Mouse (Mus musculus) MN1 (cell line): ENCODE measurements around the gene Tnrc6c.
A peak's percentile ranks its signal among the peaks of the same experiment; 100 is the strongest.
"Not testable (repeated sequence)": the region's sequence is repeated elsewhere in the genome, so short reads cannot be mapped to it uniquely, and the experiment has no call there.

Source experiments
- DNase-seq: peaks from one replicate; pipeline ENCODE4 v3.0.0-alpha.2; 2016; ENCODE audit warnings: low spot score

The Tnrc6c gene

DNA sequence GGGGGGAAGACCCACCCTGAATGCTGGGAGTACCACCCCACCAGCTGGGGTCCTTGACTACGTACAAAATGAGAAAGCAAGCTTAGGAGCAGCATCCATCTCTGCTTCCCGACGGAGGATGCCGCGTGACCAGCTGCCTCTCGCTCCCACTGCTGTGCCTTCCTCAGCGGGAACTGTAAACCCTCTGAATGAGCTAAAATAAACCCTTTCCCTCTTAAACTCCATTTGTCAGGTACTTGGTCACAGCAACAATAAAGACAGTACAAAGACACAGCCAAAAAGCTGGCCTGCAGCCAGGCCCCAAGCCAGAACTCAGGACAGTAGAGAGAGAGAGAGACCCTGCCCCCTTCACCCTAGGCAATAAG, 115.6 kb downstream of the Tnrc6c start:
- no peak for DNase-seq

DNA sequence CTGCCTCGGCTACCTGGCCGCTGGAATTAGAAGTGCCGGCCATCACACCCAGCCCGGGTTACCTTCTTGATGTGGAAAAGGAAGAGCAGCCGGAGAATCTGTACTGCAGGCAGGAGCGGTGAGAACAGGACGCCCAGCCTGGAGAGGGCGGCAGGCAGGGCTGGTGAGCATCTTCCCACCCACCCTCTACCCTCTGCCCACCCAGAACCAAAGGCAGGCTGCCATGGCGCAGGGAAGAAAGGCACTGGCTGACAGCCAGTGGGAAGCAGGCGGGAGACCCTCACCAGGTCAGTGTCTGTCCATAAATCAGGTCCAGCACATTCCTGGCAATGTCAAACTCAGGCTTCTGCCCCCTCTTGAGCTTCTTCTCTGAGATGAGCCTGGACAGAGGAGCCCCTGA, 116.3 kb downstream of the Tnrc6c start:
- no peak for DNase-seq

DNA sequence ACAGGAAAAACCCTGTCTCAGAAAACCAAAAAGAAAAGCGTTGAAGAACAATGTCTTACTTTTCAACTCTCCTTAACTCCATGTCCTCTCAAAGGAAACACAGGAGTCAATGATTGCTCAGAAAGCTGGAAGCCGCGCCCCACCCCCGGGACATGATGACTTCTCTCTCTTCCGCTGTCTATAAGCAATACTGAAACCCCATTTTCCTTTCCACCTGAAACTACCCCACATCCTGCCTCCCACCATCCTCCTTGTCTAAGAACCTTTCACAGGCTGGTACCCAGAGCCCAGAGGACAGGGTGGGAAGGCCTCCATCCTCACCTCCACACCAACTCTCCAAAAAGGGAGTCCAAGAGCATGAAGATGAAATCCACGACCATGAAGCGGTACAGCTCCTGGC, 118.3 kb downstream of the Tnrc6c start:
- DNase-seq = no peak

DNA sequence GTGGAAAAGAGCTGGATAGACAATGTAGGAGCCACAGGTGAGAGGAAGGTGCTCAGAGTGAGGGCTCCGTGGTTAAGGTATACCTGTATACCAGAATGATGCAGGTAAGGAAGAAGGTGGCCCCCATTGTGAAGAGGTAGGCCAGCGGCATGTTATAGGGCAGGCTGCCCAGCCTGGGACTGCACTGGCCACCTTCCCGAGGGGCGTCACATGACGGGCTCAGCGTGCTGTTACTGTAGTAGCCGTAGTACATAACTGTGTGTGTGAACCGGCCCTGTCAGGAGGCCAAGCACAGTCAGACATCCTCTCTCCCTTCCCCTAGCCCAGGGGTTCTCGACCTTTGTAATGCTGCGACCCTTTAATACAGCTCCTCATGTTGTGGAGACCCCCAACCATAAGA, 120.8 kb downstream of the Tnrc6c start:
- no peak for DNase-seq

DNA sequence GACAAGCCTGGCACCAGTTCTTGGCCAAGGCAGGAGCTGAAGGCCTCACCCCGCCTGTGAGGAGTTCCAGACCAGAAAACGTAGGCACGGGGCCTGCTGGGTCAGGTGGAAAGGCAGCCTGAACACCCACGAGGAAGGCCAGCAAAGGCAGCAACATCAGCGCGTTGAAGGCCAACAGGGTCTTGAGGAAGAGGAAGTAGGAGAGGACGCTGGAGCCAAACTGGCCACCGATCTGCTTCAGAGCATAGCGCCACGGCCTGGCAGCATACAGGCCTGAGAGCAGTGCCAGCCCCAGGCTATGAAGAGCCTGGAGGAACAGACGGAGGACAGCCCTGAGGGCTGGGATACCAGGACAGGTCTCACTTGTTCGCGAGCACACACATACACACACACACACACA, 121.5 kb downstream of the Tnrc6c start:
- no peak for DNase-seq

GRCm38 (mm10) chr11:117776085-117776792, 122.2 kb downstream of the Tnrc6c start:
- DNase-seq = no peak

GRCm38 (mm10) chr11:117777111-117777510, 123.0 kb downstream of the Tnrc6c start:
- DNase-seq = no peak

DNA sequence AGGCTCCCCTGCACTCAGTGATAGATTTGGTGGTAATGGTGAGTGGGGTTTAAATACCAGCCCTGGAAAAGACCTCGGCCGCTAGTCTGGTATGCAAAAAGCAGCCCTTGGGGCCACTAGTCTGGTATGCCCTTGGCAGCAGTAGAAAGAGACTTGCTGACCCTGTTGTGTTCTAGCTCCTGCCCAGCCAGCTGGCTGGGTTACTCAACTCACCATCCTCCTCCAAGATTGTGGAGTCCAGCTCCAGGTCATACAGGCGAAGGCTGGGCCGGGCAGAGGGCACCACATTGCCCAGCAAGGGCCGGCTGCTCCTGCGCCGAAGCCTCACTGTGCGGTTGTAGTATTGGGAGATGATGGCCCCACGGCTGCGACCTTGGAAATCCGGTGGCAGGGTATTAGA, 123.9 kb downstream of the Tnrc6c start:
- DNase-seq = no peak

DNA sequence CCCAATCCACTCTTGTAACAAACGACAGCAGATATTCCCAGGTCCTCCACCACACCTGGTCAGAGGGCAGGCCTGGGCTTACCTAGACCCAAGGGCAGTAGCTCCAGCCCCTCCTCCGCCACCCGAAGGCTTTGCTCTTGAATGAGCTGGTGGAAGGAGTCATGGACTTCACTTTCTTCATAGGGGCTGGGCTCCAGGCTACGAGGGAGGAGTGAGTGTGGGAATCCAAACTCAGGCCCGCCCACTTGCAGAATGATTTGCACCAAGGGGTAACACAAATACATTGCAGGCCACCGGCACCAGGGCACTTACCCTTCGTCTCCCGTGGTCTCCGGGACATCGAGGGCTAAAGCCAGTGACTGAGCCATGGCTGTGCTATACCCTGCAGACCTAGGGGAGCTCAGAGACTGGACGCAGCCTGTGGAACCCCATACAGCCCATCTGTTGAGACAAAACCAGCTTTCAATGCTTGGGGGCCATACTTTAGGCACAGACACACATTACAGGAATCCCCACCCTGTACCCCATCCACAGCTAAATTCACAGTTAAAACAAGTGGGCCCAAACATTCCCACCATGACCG, 124.9 kb downstream of the Tnrc6c start:
- peak; percentile 52 for DNase-seq

GRCm38 (mm10) chr11:117779434-117780198, 125.5 kb downstream of the Tnrc6c start:
- peak; percentile 52 for DNase-seq

DNA sequence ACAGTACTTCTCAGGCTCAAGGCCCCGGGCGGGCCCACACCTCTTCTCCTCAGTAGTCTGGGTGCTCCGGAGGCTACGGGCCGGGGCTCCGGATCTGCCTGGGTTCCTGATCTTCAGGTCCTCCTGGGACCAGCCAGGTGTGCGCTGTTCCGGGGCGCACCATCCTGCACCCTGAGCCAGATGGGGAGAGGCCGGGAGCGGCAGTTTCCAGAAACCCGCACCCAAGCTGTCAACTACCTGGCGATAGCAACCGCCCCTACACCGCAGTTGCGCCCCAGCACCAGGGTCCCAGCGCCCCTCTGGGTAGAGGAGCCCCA, 126.1 kb downstream of the Tnrc6c start:
- DNase-seq = no peak

GRCm38 (mm10) chr11:117780582-117781111, 126.6 kb downstream of the Tnrc6c start:
- peak; percentile 95 for DNase-seq

- DNase-seq = peak; percentile 89
Measured at GRCm38 (mm10) chr11:117781199-117781821, 127.2 kb downstream of the Tnrc6c start.

GRCm38 (mm10) chr11:117781993-117782704, 128.1 kb downstream of the Tnrc6c start, which contains the start of the genes Tmc8 and Tmc6:
Gene Tmc8 (plus strand): TSS chr11:117782076.
Gene Tmc6 (minus strand): TSS chr11:117782198.
- DNase-seq = peak; percentile 41

- peak; percentile 18 for DNase-seq
Measured at GRCm38 (mm10) chr11:117782705-117783034, 128.6 kb downstream of the Tnrc6c start.

GRCm38 (mm10) chr11:117783089-117783488, 129.0 kb downstream of the Tnrc6c start:
- DNase-seq = peak; percentile 56

GRCm38 (mm10) chr11:117783683-117784309, 129.7 kb downstream of the Tnrc6c start:
- DNase-seq = peak; percentile 33

DNA sequence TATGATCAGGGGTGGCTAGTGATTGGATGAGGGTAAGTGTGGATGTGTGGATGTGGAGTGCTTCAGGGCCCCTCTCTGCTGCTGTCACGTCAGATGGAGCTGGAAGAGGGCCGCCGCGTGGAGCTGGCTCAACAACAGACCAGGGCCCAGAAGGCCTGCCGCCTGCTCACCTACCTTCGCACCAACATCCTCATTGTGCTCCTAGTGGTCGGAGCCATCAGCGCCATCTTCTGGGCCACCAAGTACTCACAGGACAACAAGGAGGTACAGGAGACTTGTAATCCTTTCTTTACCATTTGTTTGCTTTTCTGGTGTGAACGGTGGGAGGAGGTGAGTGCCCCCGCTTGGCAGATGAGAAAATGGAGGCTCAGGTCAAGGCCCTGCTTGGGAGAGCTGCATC, 132.2 kb downstream of the Tnrc6c start:
- DNase-seq = peak; percentile 41

DNA sequence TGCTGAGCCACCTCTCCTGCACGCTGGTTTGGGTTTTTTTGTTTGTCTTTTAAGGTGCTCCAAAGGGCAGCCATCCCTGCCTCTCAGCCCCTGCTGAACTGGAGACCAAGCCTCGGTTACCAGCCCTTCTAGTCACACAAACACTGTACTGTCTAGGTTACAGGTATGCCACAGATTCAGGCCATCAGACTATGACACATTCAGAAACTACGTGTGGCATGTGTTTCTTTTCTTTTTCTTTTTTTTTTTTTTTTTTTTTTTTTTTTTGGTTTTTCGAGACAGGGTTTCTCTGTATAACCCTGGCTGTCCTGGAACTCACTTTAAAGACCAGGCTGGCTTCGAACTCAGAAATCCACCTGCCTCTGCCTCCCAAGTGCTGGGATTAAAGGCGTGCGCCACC, 134.4 kb downstream of the Tnrc6c start:
- not testable (repeated sequence) for DNase-seq

DNA sequence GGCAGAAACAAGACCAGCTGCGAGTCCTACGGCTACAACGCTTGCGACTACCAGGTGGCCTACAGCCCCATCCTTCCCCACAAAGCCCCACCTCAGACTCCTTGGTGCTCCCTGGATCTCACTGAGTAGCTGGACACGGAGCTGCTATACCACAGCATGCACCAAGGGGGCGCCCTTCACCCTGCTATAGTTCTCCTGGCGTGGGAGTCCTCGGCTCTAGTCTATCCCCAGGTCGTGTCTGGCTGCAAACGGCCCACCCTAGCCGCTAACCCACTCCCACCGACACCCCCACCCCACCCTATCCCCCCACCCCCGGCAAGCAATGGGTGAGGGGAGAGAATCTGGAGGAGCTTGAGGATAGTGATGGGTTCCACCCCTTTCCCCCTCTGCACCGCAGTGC, 136.2 kb downstream of the Tnrc6c start:
- DNase-seq = peak; percentile 57

DNA sequence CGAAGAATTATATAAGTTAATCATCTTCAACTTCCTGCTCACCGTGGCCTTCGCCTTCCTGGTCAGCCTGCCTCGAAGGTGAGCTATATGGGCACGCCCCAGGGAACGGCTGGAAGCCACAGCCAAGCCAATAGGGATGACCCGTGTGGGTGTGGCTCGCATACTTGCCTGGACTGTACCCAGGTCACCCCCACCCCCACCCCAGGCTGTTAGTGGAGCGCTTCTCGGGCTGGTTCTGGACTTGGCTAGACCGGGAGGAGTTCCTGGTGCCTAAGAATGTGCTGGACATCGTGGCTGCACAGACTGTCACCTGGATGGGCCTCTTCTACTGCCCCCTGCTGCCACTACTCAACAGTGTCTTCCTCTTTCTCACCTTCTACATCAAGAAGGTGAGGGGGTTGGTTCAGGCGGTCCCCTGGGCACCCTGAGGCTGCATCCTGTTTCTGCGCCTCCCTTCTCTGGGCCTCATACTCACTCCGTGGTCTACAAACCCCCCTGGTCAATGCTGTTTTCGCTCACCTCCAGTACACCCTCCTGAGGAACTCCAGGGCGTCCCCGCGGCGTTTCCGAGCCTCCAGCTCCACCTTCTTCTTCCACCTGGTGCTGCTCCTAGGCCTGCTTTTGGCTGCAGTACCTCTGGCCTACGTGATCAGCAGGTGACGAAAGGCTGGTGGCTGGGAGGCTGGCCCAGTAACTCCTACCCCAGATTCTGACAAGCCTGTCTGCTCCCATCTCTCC, 136.8 kb downstream of the Tnrc6c start:
- no peak for DNase-seq
